Mouse (Mus musculus): ENCODE measurements at regions not wholly inside any gene's neighbourhood (a gene's known extent, or its start where the extent isn't known, plus 50 kb on each side); places are given as distances from the start of the nearest gene placed in this dataset.

- DNase-seq (ENCODE audit: low read depth, low spot score) = no peak
These were observed 639.4 kb upstream of the Adam5 start for GRCm38 (mm10) chr8:25463532-25463931.

GRCm38 (mm10) chr8:25462492-25462891, 638.3 kb upstream of the Adam5 start:
- DNase-seq (ENCODE audit: low read depth, low spot score) = no peak

- no peak for DNase-seq (ENCODE audit: low read depth, low spot score)
These were observed 631.5 kb upstream of the Adam5 start for GRCm38 (mm10) chr8:25455644-25456043.

GRCm38 (mm10) chr8:25454972-25455371, 630.8 kb upstream of the Adam5 start:
- DNase-seq (ENCODE audit: low read depth, low spot score) = no peak

- no peak for DNase-seq (ENCODE audit: low read depth, low spot score)
These were observed 629.7 kb upstream of the Adam5 start for GRCm38 (mm10) chr8:25453826-25454225.

GRCm38 (mm10) chr8:25450544-25450943, 626.4 kb upstream of the Adam5 start:
- no peak for DNase-seq (ENCODE audit: low read depth, low spot score)

- no peak for DNase-seq (ENCODE audit: low read depth, low spot score)
These were observed 625.4 kb upstream of the Adam5 start for GRCm38 (mm10) chr8:25449590-25449989.

- no peak for DNase-seq (ENCODE audit: low read depth, low spot score)
These were observed 623.7 kb upstream of the Adam5 start for GRCm38 (mm10) chr8:25447900-25448299.

GRCm38 (mm10) chr8:25445968-25446367, 621.8 kb upstream of the Adam5 start:
- DNase-seq (ENCODE audit: low read depth, low spot score) = no peak

GRCm38 (mm10) chr8:25445054-25445453, 620.9 kb upstream of the Adam5 start:
- DNase-seq (ENCODE audit: low read depth, low spot score) = no peak

- no peak for DNase-seq (ENCODE audit: low read depth, low spot score)
These were observed 619.4 kb upstream of the Adam5 start for GRCm38 (mm10) chr8:25443552-25443951.

- DNase-seq (ENCODE audit: low read depth, low spot score) = peak; percentile 47
These were observed 616.9 kb upstream of the Adam5 start for GRCm38 (mm10) chr8:25441057-25441441.

- DNase-seq (ENCODE audit: low read depth, low spot score) = no peak
These were observed 616.4 kb upstream of the Adam5 start for GRCm38 (mm10) chr8:25440391-25441056.

- peak; percentile 34 for DNase-seq (ENCODE audit: low read depth, low spot score)
These were observed 615.8 kb upstream of the Adam5 start for GRCm38 (mm10) chr8:25439971-25440370.

- DNase-seq (ENCODE audit: low read depth, low spot score) = no peak
These were observed 614.0 kb upstream of the Adam5 start for GRCm38 (mm10) chr8:25438021-25438620.

GRCm38 (mm10) chr8:25437178-25437577, 613.0 kb upstream of the Adam5 start:
- no peak for DNase-seq (ENCODE audit: low read depth, low spot score)

- DNase-seq (ENCODE audit: low read depth, low spot score) = no peak
These were observed 606.4 kb upstream of the Adam5 start for GRCm38 (mm10) chr8:25430552-25430951.

GRCm38 (mm10) chr8:25429846-25430482, 605.8 kb upstream of the Adam5 start:
- no peak for DNase-seq (ENCODE audit: low read depth, low spot score)

GRCm38 (mm10) chr8:25428761-25429160, 604.6 kb upstream of the Adam5 start:
- DNase-seq (ENCODE audit: low read depth, low spot score) = no peak

- DNase-seq (ENCODE audit: low read depth, low spot score) = no peak
These were observed 602.0 kb upstream of the Adam5 start for GRCm38 (mm10) chr8:25426207-25426606.

- DNase-seq (ENCODE audit: low read depth, low spot score) = no peak
These were observed 597.3 kb upstream of the Adam5 start for GRCm38 (mm10) chr8:25421478-25421877.

- DNase-seq (ENCODE audit: low read depth, low spot score) = no peak
These were observed 586.4 kb upstream of the Adam5 start for GRCm38 (mm10) chr8:25410536-25410935.

- no peak for DNase-seq (ENCODE audit: low read depth, low spot score)
These were observed 583.7 kb upstream of the Adam5 start for GRCm38 (mm10) chr8:25407862-25408261.
